In genomic region chr14:118718576-118718975, GRCm38 (mm10) we compare ENCODE assay signal across 15 mouse cellular contexts. TPM values are rescaled to one million over a fixed set of nuclear protein-coding genes. Genes with fewer than 3 reads are reported as not detected.
DNase-seq lines count a peak whose midpoint lies in the region; ATAC-seq and TF ChIP-seq lines count a peak whose summit lies in the region.
"Had no signal": no experiment of that assay in that cellular context is flagged by ENCODE, and none has a peak within 500 bp of the region (broad histone marks: within the 10 kb centered on the region; RNA-seq: fewer than 3 reads in every experiment).

No protein-coding gene starts in this region.

- no peaks in the 10 kb centered on the region for H3K9me3 ChIP-seq in lung, embryonic 14.5 days (ENCODE audit: low read depth, low read length)
- H3K9me3 ChIP-seq in heart, embryonic 15.5 days (replicated peaks): no peaks in the 10 kb centered on the region
- no peaks in the 10 kb centered on the region for H3K9me3 ChIP-seq in forebrain, embryonic 11.5 days (ENCODE audit: control insufficient read depth, low read length)
- H3K9me3 ChIP-seq: embryonic facial prominence, embryonic 10.5 days; limb, embryonic 12.5 days; neural tube, embryonic 12.5 days had no signal

- no peak for ATAC-seq in lung, embryonic 14.5 days (ENCODE audit: insufficient read depth)
- 0 out of 2 replicates have a peak, but pooled peaks have one; percentile 31 for ATAC-seq in heart, embryonic 15.5 days (replicated peaks; ENCODE audit: insufficient number of reproducible peaks, insufficient read depth, low FRiP score, low read depth)
- no peak for ATAC-seq in forebrain, embryonic 11.5 days (replicated peaks; ENCODE audit: low FRiP score)
- ATAC-seq: liver, postnatal 0 days had no signal

- H3K27me3 ChIP-seq in lung, embryonic 14.5 days (ENCODE audit: insufficient read depth, low read length): no peaks in the 10 kb centered on the region
- H3K27me3 ChIP-seq in heart, embryonic 15.5 days: no peaks in the 10 kb centered on the region
- no peaks in the 10 kb centered on the region for H3K27me3 ChIP-seq in forebrain, embryonic 11.5 days (ENCODE audit: control insufficient read depth, insufficient read depth, low read length)

- H3K4me1 ChIP-seq in lung, embryonic 14.5 days (ENCODE audit: insufficient read depth): peaks cover 2% of the 10 kb centered on the region; the same call in 1 of the 2 replicates
- H3K4me1 ChIP-seq in lung, adult 2 months (ENCODE audit: control insufficient read depth, insufficient read depth, low read length): peaks cover 3% of the 10 kb centered on the region
- peaks cover 14% of the 10 kb centered on the region for H3K4me1 ChIP-seq in heart, embryonic 15.5 days (replicated peaks)
- no peaks in the 10 kb centered on the region for H3K4me1 ChIP-seq in forebrain, embryonic 11.5 days (replicated peaks; ENCODE audit: control insufficient read depth, insufficient read depth, low read length)

- no peak overlapping the region for H3K9ac ChIP-seq in lung, embryonic 14.5 days
- H3K9ac ChIP-seq in heart, embryonic 15.5 days: no peak overlapping the region
- no peak overlapping the region for H3K9ac ChIP-seq in forebrain, embryonic 11.5 days (ENCODE audit: low read length)
- H3K9ac ChIP-seq: hindbrain, embryonic 14.5 days; limb, embryonic 12.5 days; liver, postnatal 0 days; neural tube, embryonic 12.5 days had no signal

- TF ChIP-seq CTCF in lung, embryonic 14.5 days (IDR thresholded peaks at IDR 0.05; ENCODE audit: low read depth): no peak
- TF ChIP-seq CTCF in lung, adult 2 months (IDR thresholded peaks at IDR 0.05; ENCODE audit: insufficient read depth, low read length): no peak

- 77% methylated on average over 7 of the region's 7 CpGs for WGBS in lung, embryonic 14.5 days
- 52% methylated on average over 7 of the region's 7 CpGs for WGBS in lung, adult 2 months
- 62% methylated on average over 7 of the region's 7 CpGs for WGBS in heart, embryonic 15.5 days
- WGBS in forebrain, embryonic 11.5 days: 77% methylated on average over 7 of the region's 7 CpGs

- H3K36me3 ChIP-seq in lung, embryonic 14.5 days (ENCODE audit: insufficient read depth): no peaks in the 10 kb centered on the region
- H3K36me3 ChIP-seq in heart, embryonic 15.5 days: no peaks in the 10 kb centered on the region
- no peaks in the 10 kb centered on the region for H3K36me3 ChIP-seq in forebrain, embryonic 11.5 days (ENCODE audit: control insufficient read depth, insufficient read depth, low read length)
- H3K36me3 ChIP-seq: embryonic facial prominence, embryonic 10.5 days; limb, embryonic 12.5 days; neural tube, embryonic 12.5 days had no signal

- peak; percentile 25 for DNase-seq in lung, embryonic 14.5 days
- no peak for DNase-seq in lung, adult 2 months
- DNase-seq in kidney, adult 18-20 months: peak; percentile 62
- peak; percentile 66 to 71 for DNase-seq in kidney, postnatal 36 days
- DNase-seq in spleen, postnatal 4 days (ENCODE audit: low spot score in 2 of 2): no peak
- no peak for DNase-seq in forebrain, embryonic 11.5 days (ENCODE audit: low spot score)
- DNase-seq: cerebellum, adult 9-11 months; liver, postnatal 0 days; midbrain, embryonic 14.5 days; thymus, adult 18-20 months had no signal

- no peak overlapping the region for H3K4me3 ChIP-seq in lung, embryonic 14.5 days (ENCODE audit: low read depth, low read length)
- no peak overlapping the region for H3K4me3 ChIP-seq in lung, adult 2 months (replicated peaks; ENCODE audit: extremely low read depth, low read depth, low read length)
- no peak overlapping the region for H3K4me3 ChIP-seq in heart, embryonic 15.5 days
- no peak overlapping the region for H3K4me3 ChIP-seq in forebrain, embryonic 11.5 days (ENCODE audit: low read depth, low read length)
- H3K4me3 ChIP-seq: embryonic facial prominence, embryonic 10.5 days; limb, embryonic 12.5 days; neural tube, embryonic 12.5 days had no signal

- TF ChIP-seq POLR2A in lung, adult 2 months (IDR thresholded peaks at IDR 0.05; ENCODE audit: borderline replicate concordance, extremely low read depth, low read depth, low read length): no peak

- H3K4me2 ChIP-seq in lung, embryonic 14.5 days: no peak overlapping the region
- no peak overlapping the region for H3K4me2 ChIP-seq in heart, embryonic 15.5 days
- H3K4me2 ChIP-seq in forebrain, embryonic 11.5 days (ENCODE audit: low read depth, low read length, severe bottlenecking): no peak overlapping the region
- H3K4me2 ChIP-seq: hindbrain, embryonic 14.5 days; neural tube, embryonic 12.5 days had no signal

- H3K27ac ChIP-seq in lung, embryonic 14.5 days (ENCODE audit: low read depth): no peak overlapping the region
- H3K27ac ChIP-seq in heart, embryonic 15.5 days: no peak overlapping the region
- H3K27ac ChIP-seq in forebrain, embryonic 11.5 days (ENCODE audit: low read depth, low read length): no peak overlapping the region
- H3K27ac ChIP-seq: embryonic facial prominence, embryonic 10.5 days; hindbrain, embryonic 14.5 days; neural tube, embryonic 12.5 days had no signal

RNA-seq across cellular contexts. Expression of gene Abcc4, which starts 12.6 kb away (rescaled TPM):
- 2.8 and 3.5 TPM in 2 replicates for polyA plus RNA-seq in lung, embryonic 14.5 days (2014; fragmentation: Nextera tagmentation; extraction: Ambion mirVana)
- 3.6 and 8.7 TPM in 2 replicates for polyA plus RNA-seq in lung, adult 2 months (2012; rRNA removed)
- 1.6 and 2.2 TPM in 2 replicates for polyA plus RNA-seq in heart, embryonic 15.5 days (2015; fragmentation: Nextera tagmentation; extraction: Ambion mirVana)
- 3.3 and 4.0 TPM in 2 replicates for polyA plus RNA-seq in forebrain, embryonic 11.5 days (2014; fragmentation: Nextera tagmentation; extraction: Ambion mirVana)

Comparison
In these comparisons a context has a peak if more than half of its experiments do, and no peak if none do; other contexts are left out.
1. DNase-seq: peak in lung, embryonic 14.5 days (single experiment), kidney, adult 18-20 months (single experiment) and kidney, postnatal 36 days (2 of 2); none in lung, adult 2 months (single experiment), spleen, postnatal 4 days (0 of 2) and forebrain, embryonic 11.5 days (single experiment).